Mouse (Mus musculus) testis, postnatal 14 days (tissue): ENCODE data around the gene 1700012B07Rik.

ENCODE experiments used
- DNase-seq: peaks from one replicate; pipeline ENCODE4 v3.0.0; 2021; ENCODE audit warnings: low spot score

1700012B07Rik gene

GRCm38 (mm10) chr11:109846343-109846742 is 18.5 kb upstream of the 1700012B07Rik start:
- DNase-seq, result no peak

GRCm38 (mm10) chr11:109845601-109846000 is 17.8 kb upstream of the 1700012B07Rik start:
- DNase-seq, result no peak

- DNase-seq, result no peak
Measured at GRCm38 (mm10) chr11:109844466-109844865, 16.6 kb upstream of the 1700012B07Rik start.

GRCm38 (mm10) chr11:109830368-109830767 is 2.5 kb upstream of the 1700012B07Rik start:
- no peak for DNase-seq

GRCm38 (mm10) chr11:109822280-109822679 is 5.6 kb downstream of the 1700012B07Rik start:
- no peak for DNase-seq

GRCm38 (mm10) chr11:109817405-109817804 is 10.4 kb downstream of the 1700012B07Rik start:
- no peak for DNase-seq

GRCm38 (mm10) chr11:109816911-109817310 is 10.9 kb downstream of the 1700012B07Rik start:
- DNase-seq, result no peak

GRCm38 (mm10) chr11:109811721-109812120 is 16.1 kb downstream of the 1700012B07Rik start:
- no peak for DNase-seq

- DNase-seq, result no peak
Measured at GRCm38 (mm10) chr11:109809175-109809855, 18.5 kb downstream of the 1700012B07Rik start.

- DNase-seq, result no peak
Measured at GRCm38 (mm10) chr11:109801515-109801914, 26.3 kb downstream of the 1700012B07Rik start.

- DNase-seq, result no peak
Measured at GRCm38 (mm10) chr11:109797531-109797930, 30.3 kb downstream of the 1700012B07Rik start.

GRCm38 (mm10) chr11:109795536-109795935 is 32.3 kb downstream of the 1700012B07Rik start:
- DNase-seq, result no peak

GRCm38 (mm10) chr11:109793578-109793977 is 34.3 kb downstream of the 1700012B07Rik start:
- DNase-seq, result no peak

- no peak for DNase-seq
Measured at GRCm38 (mm10) chr11:109792401-109792997, 35.3 kb downstream of the 1700012B07Rik start.

- no peak for DNase-seq
Measured at GRCm38 (mm10) chr11:109791965-109792364, 35.9 kb downstream of the 1700012B07Rik start.

GRCm38 (mm10) chr11:109790221-109790620 is 37.6 kb downstream of the 1700012B07Rik start:
- no peak for DNase-seq

- no peak for DNase-seq
Measured at GRCm38 (mm10) chr11:109785392-109785791, 42.5 kb downstream of the 1700012B07Rik start.

- DNase-seq, result no peak
Measured at GRCm38 (mm10) chr11:109771381-109771780, 56.5 kb downstream of the 1700012B07Rik start.

GRCm38 (mm10) chr11:109770185-109770584 is 57.7 kb downstream of the 1700012B07Rik start:
- DNase-seq, result no peak

GRCm38 (mm10) chr11:109769091-109769490 is 58.8 kb downstream of the 1700012B07Rik start:
- no peak for DNase-seq

GRCm38 (mm10) chr11:109760063-109760462 is 67.8 kb downstream of the 1700012B07Rik start:
- no peak for DNase-seq

- no peak for DNase-seq
Measured at GRCm38 (mm10) chr11:109758616-109759215, 69.1 kb downstream of the 1700012B07Rik start.

- DNase-seq, result no peak
Measured at GRCm38 (mm10) chr11:109754105-109754602, 73.7 kb downstream of the 1700012B07Rik start.
